In genomic region chr9:103489883-103490282, GRCm38 (mm10) we compare ENCODE assay signal across 13 mouse cellular contexts. TPM values are rescaled to one million over a fixed set of nuclear protein-coding genes. Genes with fewer than 3 reads are reported as not detected.
DNase-seq lines count a peak whose midpoint lies in the region; ATAC-seq and TF ChIP-seq lines count a peak whose summit lies in the region.
"Had no signal": no experiment of that assay in that cellular context is flagged by ENCODE, and none has a peak within 500 bp of the region (broad histone marks: within the 10 kb centered on the region; RNA-seq: fewer than 3 reads in every experiment).

No protein-coding gene starts in this region.

- TF ChIP-seq EP300 in lung, postnatal 0 days (IDR thresholded peaks at IDR 0.05) = no peak

- H3K9me3 ChIP-seq in lung, postnatal 0 days (ENCODE audit: low read length) = no peaks in the 10 kb centered on the region
- no peaks in the 10 kb centered on the region for H3K9me3 ChIP-seq in kidney, embryonic 15.5 days (replicated peaks)
- H3K9me3 ChIP-seq in midbrain, embryonic 14.5 days (ENCODE audit: control insufficient read depth, low read length) = no peaks in the 10 kb centered on the region
- H3K9me3 ChIP-seq: lung, embryonic 15.5 days; neural tube, embryonic 13.5 days had no signal

- H3K9ac ChIP-seq in lung, postnatal 0 days (replicated peaks; ENCODE audit: low read depth) = no peak overlapping the region
- H3K9ac ChIP-seq in kidney, embryonic 15.5 days = no peak overlapping the region
- H3K9ac ChIP-seq in midbrain, embryonic 14.5 days (replicated peaks; ENCODE audit: low read length) = no peak overlapping the region
- H3K9ac ChIP-seq: lung, embryonic 15.5 days; neural tube, embryonic 13.5 days had no signal

- ATAC-seq in lung, postnatal 0 days = no peak
- ATAC-seq in kidney, embryonic 15.5 days (replicated peaks; ENCODE audit: low FRiP score) = no peak
- ATAC-seq in midbrain, embryonic 14.5 days (ENCODE audit: low FRiP score, low TSS enrichment) = no peak
- ATAC-seq: inflammation-experienced regulatory T-cells, adult 6 months had no signal

- H3K4me1 ChIP-seq in lung, postnatal 0 days (ENCODE audit: insufficient read depth, low read depth, low read length) = no peaks in the 10 kb centered on the region
- H3K4me1 ChIP-seq in kidney, embryonic 15.5 days = peaks cover 39% of the 10 kb centered on the region
- peaks cover 8% of the 10 kb centered on the region; the same call in 1 of the 2 replicates for H3K4me1 ChIP-seq in midbrain, embryonic 14.5 days (ENCODE audit: control insufficient read depth, insufficient read depth, low read length)

- H3K27ac ChIP-seq in lung, postnatal 0 days (ENCODE audit: low read length) = no peak overlapping the region
- no peak overlapping the region for H3K27ac ChIP-seq in kidney, embryonic 15.5 days
- H3K27ac ChIP-seq in midbrain, embryonic 14.5 days (replicated peaks; ENCODE audit: low read depth, low read length) = no peak overlapping the region
- H3K27ac ChIP-seq: lung, embryonic 15.5 days; neural tube, embryonic 13.5 days had no signal

- H3K4me3 ChIP-seq in lung, postnatal 0 days (ENCODE audit: low read depth, low read length) = no peak overlapping the region
- no peak overlapping the region for H3K4me3 ChIP-seq in kidney, embryonic 15.5 days (replicated peaks)
- H3K4me3 ChIP-seq in midbrain, embryonic 14.5 days (replicated peaks; ENCODE audit: low read depth, low read length) = no peak overlapping the region
- H3K4me3 ChIP-seq: lung, embryonic 15.5 days; neural tube, embryonic 13.5 days had no signal

- H3K36me3 ChIP-seq in lung, postnatal 0 days (ENCODE audit: insufficient read depth, low read length) = no peaks in the 10 kb centered on the region
- H3K36me3 ChIP-seq in splenic B cell, adult 2 months (ENCODE audit: control insufficient read depth, insufficient read depth, low read length, poor library complexity, severe bottlenecking) = no peaks in the 10 kb centered on the region
- no peaks in the 10 kb centered on the region for H3K36me3 ChIP-seq in kidney, embryonic 15.5 days
- H3K36me3 ChIP-seq in midbrain, embryonic 14.5 days (ENCODE audit: control insufficient read depth, insufficient read depth, low read length) = no peaks in the 10 kb centered on the region
- H3K36me3 ChIP-seq: G1E; lung, embryonic 15.5 days had no signal

- no peak overlapping the region for H3K4me2 ChIP-seq in lung, postnatal 0 days (replicated peaks; ENCODE audit: low read depth, low read length)
- no peak overlapping the region for H3K4me2 ChIP-seq in kidney, embryonic 15.5 days
- no peak overlapping the region for H3K4me2 ChIP-seq in midbrain, embryonic 14.5 days (ENCODE audit: low read length)
- H3K4me2 ChIP-seq: liver, embryonic 11.5 days; lung, embryonic 15.5 days; neural tube, embryonic 13.5 days had no signal

- H3K27me3 ChIP-seq in lung, postnatal 0 days (replicated peaks; ENCODE audit: insufficient read depth, low read length) = no peaks in the 10 kb centered on the region
- no peaks in the 10 kb centered on the region for H3K27me3 ChIP-seq in splenic B cell, adult 2 months (ENCODE audit: control insufficient read depth, insufficient read depth, low read length, poor library complexity, severe bottlenecking)
- H3K27me3 ChIP-seq in kidney, embryonic 15.5 days = 0 out of 2 replicates have a peak, but pooled peaks cover 2% of the 10 kb centered on the region
- no peaks in the 10 kb centered on the region for H3K27me3 ChIP-seq in midbrain, embryonic 14.5 days (ENCODE audit: control insufficient read depth, insufficient read depth, low read length)
- H3K27me3 ChIP-seq: lung, embryonic 15.5 days; neural tube, embryonic 13.5 days had no signal

- DNase-seq in lung, postnatal 25 days (ENCODE audit: low spot score) = peak; percentile 22
- DNase-seq in lung, postnatal 0 days (ENCODE audit: low spot score) = no peak
- peak; percentile 10 for DNase-seq in induced T-regulatory cell, adult 2 months (ENCODE audit: low read depth)
- DNase-seq in splenic B cell, adult 2 months (ENCODE audit: low read depth, low spot score) = peak; percentile 89
- DNase-seq in midbrain, embryonic 14.5 days = no peak
- DNase-seq in urinary bladder, adult 18-20 months (ENCODE audit: low spot score in 2 of 2) = no peak
- DNase-seq in kidney, adult 8-10 months = no peak

- TF ChIP-seq CTCF in lung, postnatal 0 days (IDR thresholded peaks at IDR 0.05) = no peak

- WGBS in lung, postnatal 0 days = 79% methylated on average over 4 of the region's 4 CpGs
- WGBS in kidney, embryonic 15.5 days = 82% methylated on average over 4 of the region's 4 CpGs
- 86% methylated on average over 4 of the region's 4 CpGs for WGBS in midbrain, embryonic 14.5 days

RNA-seq across cellular contexts. Expression of gene Bfsp2, which starts 9.7 kb away (rescaled TPM):
- polyA plus RNA-seq in lung, postnatal 0 days (2015; fragmentation: Nextera tagmentation; extraction: Ambion mirVana) = 0.30 and 0.68 TPM in 2 replicates
- 0.27 and 0.37 TPM in 2 replicates for polyA plus RNA-seq in kidney, embryonic 15.5 days (2015; fragmentation: Nextera tagmentation; extraction: Ambion mirVana)
- 2.7 and 4.0 TPM in 2 replicates for polyA plus RNA-seq in midbrain, embryonic 14.5 days (2014; fragmentation: Nextera tagmentation; extraction: Ambion mirVana)
- polyA plus RNA-seq: G1E had no signal

Comparison
In these comparisons a context has a peak if more than half of its experiments do, and no peak if none do; other contexts are left out.
1. DNase-seq: peak in lung, postnatal 25 days (single experiment), induced T-regulatory cell, adult 2 months (single experiment) and splenic B cell, adult 2 months (single experiment); none in lung, postnatal 0 days (single experiment), midbrain, embryonic 14.5 days (single experiment), urinary bladder, adult 18-20 months (0 of 2) and kidney, adult 8-10 months (0 of 2).